Mouse (Mus musculus) c-Kit-positive CD71-positive TER-119-positive erythroid progenitor cells, embryonic 14.5 days (primary cell): ENCODE data around the gene Bex6.
A peak's percentile ranks its signal among the peaks of the same experiment; 100 is the strongest.
"Not testable (repeated sequence)": the region's sequence is repeated elsewhere in the genome, so short reads cannot be mapped to it uniquely, and the experiment has no call there.

Source experiments
- DNase-seq: peaks from one replicate; pipeline ENCODE4 v3.0.0-alpha.2; 2013; ENCODE audit warnings: low spot score

The Bex6 gene

DNA sequence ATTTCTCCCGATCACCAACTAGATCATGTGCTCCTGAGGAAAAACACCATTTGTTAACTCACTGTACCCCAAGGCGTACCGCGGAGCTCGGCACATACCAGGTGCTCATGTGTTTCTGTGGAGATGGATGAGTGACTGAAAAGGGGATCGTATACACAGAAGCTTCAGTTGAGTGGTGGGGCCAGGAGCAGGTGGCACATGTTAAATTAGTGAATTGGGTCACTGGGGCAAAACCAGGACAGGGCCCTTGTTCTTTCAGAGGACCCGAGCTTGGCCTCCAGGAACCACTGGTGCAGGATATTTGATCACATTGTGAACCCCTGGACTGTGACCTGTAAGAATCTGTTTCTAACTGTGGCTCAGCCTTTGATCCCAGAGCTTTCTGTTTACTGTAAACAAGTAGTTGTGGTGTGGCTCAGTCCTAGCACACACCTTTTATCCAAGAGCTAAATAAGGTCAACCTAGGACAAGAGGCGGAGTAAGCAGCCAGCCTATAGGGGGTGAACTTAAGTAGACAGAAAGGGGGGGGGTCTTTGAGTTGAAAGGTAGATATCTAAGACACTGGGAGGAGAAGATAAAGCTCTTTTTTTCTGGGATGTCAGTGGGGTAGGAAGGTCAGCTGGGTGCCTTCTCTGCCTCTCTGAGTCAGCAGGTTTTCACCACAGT is 5.2 kb upstream of the Bex6 start:
- no peak for DNase-seq

DNA sequence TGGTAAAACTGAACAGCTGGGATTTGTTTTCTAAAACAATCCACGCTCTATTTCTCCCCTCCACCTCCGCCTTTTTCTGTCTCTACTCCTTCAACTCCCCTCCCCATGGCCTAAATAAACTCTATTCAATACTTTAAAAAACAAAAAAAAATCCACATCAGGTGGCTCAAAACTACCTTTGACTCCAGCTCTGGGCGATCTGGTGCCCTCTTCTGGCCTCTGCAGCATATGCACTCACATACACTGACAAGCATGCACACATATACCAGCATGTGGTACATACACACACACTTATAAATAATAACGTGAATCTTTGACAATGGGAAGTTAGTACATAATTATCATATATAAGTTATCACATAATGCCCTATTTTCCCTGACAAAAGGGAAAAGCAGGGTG is 4.6 kb upstream of the Bex6 start:
- no peak for DNase-seq

DNA sequence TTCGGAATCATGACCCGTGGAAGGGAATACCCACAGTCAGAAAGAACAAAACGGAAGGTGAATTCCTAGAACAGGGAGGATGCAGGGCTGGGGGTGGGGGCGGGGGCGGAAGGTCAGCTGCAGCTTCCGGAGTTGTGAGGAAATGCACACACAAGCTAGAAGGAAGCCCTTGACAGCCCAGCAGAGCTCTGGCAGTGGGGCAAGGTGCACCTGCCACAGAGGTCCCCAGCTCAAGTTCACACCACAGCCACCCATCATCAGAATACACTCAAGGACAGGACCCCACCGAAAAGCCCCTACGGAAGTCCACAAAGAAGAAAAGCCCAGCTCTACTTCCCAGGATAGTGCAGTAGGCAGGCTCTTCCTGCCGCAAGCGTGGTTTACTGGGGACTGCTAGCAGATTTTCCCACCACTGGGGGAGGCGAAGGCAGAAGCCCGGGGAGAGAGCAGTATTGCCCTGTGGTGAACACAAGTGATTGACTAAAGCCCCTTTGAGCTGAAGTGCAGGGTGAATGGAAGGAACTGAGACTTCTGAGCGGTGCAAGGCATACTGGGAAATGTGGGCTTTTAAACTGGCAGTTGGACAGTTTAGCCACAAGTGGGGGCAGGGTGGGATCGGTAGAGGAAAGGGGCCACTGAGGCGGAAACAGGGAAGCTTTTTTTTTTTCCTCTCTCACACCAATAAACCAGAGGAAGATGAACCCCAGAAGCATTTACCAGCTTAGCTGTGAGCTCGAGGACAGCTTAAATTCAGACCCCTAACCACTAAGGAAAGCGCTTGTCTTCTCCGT is 2.5 kb upstream of the Bex6 start:
- no peak for DNase-seq

DNA sequence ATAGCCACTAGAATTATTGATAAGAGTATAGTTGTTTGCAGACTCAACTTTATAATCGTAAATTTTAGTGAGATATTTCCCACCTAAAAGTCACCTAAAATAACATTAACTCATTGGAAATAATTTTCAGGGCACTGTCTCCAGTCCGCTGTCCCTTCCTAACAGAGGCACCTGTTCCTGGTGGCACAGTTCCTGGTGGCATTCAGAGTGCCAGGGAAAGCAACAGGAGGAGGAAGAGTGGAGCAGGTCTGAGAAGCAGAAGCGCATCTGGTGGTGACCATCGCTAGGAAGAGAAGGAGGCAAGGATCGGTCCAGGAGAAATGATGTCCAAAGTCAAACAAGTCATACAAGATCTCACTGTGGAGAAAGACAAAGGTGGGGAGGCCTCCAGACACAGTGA is 6.4 kb downstream of the Bex6 start:
- DNase-seq = no peak

DNA sequence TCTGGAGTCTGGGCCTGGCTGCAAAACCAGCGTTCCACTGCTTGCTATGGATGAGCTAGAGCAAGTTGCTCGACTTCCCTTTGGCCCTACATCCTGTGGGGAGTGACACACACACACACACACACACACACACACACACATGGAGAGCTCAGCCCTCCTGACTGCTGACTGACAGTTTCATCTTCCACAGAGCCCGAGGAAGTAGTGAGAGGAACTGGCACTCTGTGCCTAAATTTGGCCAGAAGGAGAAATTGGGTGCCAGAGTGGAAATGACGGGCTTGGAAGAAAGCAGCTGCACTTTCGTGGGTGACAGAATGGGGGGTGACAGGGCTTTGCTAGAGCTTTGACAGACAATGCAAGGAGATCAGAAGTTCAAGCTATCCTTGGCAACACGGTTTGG is 9.5 kb downstream of the Bex6 start:
- DNase-seq = no peak

DNA sequence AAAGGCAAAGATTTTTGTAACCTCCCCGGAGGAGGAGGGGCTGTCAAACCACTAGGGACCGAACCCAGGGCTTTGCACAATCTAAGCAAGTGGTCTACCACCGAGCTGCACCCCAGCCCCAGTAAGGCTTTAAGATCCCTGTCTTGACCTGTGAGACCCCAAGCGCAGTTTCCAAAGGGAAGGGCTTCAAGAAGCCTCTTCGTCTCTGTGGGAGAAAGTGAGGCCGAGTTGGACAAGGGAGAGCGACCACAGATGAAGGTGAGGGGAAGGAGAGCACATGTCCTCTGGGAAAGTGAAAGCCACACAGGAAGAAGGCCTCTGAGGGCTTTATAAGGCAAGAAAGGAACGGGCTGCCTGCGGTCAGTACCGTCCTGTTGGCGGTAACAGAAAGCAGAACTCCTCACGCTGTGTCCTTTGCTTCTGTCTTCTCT is 10.4 kb downstream of the Bex6 start:
- DNase-seq = no peak

DNA sequence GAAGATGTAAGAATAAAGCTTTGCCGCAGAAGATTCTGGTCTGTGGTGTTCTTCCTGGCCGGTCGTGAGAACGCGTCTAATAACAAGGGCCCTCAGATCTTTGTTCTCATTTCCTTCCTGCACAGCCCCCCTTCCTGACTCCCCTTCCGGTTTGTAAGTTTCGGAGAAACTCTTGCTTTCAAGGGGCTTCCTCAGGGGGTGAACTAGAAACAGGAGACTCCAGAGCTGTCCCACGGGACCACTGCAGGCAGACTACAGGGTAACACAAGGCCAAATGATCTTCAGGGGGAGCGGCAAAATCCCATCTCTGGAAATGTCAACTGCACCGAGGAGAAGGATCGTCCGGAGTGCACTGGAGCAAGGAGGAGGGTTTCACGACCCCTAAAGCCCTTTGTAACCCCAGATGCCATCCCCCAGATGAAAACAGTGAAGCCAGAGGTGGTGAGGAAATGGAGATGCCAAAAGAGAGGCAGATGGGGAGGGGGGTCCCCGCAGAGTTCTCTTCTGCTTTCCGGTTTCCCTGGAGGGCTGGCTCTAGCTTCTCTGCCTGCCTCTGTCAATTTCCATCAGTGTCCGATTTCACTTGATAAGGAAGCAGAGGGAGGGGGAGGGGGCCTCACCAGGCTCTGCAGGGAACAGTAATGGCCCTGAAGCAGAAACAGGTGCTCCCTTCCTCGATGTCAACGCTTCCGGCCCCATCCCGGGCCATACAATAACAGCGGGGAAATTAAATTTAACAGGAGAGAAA is 20.8 kb downstream of the Bex6 start:
- DNase-seq = no peak

DNA sequence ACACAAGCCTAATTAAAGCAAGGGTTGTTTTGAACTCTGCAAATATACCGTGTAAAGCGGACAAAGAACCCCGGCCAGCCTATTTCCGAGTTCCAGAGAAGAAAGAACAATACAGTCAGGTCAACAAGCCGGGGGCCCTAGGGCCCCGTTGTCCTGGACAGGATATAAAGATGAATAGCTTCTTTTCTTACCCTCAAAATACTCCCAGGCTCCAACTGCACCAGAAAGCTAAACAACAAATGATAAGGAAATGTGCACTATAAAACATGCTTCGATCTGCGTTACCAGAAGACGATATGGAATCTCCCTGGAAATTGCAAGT is 21.3 kb downstream of the Bex6 start:
- no peak for DNase-seq

DNA sequence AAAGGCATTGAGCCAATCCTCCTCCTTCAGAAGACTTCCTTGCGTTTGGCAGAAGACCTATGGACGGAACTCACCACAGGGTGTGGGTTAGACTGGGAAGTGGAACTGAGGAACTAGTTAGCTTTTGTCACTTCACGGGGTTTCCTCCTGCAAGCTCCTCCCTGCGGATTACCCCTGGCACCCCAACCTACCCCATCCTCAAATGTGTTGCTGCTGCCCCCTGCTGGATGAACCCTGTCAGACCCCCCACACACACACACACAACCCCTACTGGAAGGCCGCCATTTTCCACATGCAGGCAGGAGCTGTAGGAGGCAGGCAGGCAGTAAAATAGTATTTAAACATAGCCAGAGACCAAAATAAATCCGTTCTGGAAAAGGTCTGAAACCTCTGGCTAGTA is 23.1 kb downstream of the Bex6 start:
- peak; percentile 63 for DNase-seq

DNA sequence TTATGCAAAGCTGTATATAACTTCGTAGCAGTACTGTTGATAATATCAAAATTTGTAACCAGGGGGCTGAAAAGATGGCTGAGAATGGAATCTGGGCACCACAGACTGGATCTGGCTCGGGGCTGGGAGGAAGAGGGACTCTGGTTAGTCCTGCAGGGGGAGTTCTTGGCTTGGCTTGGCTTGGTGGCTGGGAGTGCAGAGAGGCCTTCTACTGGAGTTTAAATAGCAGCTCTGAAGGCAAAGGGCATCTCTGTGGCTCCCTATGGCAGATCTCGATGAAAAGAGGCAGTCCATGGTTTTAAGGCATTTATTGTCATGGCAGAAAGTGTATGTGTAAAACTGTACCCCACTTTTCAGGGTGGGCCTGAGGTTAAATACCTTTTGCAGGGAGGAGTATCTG is 25.3 kb downstream of the Bex6 start:
- DNase-seq = no peak

DNA sequence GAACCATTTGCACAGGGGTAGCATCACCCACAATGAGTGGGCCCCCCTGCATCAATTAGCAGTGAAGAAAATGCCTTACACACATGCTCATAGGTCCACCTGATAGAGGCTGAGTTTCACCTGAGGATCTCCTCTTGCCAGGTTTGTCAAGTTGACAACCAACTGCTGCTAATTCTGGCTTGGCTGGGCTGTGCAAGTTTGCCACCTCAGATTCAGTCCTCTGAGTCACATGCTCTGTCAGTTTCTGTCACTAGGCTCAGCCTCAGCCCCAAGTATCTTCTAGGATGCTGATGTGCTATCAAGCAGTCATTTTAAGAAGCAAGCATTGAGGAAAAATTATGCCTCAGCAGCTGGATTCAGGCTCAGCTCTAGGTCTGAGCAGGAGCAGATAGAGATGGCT is 34.5 kb downstream of the Bex6 start:
- no peak for DNase-seq

DNA sequence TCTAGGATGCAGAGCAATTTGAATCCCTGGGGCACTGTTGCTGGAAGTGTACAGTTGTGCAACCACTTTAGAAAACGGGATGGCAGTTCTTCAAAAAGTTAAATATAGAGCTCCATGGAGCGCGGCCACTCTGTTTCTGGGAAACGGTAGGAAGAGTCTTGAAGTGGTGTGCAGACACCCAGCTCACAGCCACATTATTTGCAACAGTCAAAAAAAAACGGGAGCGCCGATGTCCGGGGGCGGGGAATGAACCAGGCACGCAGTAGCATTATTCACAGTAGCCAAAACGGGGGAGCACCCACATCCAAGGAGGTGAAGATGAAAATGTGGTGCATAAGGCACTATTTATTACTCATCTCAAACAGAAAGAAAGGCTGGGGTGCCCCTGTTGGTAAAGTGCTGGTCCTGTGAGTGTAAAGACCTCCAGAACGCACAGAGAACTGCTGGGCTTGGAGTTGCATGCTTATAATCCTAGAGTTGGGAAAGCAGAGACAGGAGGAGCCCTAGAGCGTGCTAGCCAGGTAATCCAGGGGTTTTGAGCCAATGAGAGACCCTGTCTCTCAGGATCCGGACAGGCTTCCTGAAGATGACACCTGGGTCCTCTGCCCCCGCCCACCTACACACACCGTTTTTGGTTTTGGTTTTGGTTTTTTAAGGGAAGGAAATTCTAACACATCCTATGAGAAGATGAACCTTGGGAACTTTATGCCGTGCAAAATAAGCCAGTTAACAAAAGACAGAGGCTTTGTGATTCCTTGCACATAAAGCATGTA is 35.4 kb downstream of the Bex6 start:
- DNase-seq = no peak

DNA sequence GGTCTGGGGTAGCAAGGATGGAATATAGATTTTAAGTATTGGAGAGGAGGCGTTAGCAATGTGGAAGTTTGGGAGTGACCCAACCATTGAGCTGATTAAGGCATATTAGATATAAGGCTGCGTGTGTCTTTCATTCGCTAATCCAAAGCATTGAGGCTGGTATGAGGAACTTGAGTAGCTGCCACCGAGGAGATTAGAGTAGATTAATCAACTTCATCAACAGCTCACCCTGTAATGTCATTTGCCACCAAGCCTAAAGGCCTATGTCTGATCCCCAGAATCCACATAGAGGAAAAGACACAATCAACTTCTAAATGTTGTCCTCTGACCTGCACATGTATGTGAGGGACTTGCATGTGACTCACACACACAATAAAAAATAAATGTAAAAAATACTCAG is 42.2 kb downstream of the Bex6 start:
- DNase-seq = no peak

DNA sequence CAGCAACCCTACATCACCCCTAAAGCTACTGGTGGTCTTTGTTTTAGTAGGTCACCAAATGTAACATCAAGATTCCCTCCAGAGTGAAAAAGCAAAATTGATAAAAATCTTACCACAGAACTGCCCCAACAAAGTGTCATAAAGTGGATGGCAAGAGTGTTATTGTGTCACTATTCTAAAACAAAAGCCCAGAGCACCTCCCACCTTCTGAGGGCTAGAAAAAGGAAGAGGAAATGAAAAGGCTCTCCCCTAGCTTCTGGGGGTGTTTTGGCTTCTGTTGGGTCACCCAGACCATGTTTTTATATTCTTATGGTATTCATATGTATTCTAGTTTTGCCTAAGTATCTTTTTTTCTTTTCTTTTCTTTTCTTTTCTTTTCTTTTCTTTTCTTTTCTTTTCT is 42.8 kb downstream of the Bex6 start:
- no peak for DNase-seq

DNA sequence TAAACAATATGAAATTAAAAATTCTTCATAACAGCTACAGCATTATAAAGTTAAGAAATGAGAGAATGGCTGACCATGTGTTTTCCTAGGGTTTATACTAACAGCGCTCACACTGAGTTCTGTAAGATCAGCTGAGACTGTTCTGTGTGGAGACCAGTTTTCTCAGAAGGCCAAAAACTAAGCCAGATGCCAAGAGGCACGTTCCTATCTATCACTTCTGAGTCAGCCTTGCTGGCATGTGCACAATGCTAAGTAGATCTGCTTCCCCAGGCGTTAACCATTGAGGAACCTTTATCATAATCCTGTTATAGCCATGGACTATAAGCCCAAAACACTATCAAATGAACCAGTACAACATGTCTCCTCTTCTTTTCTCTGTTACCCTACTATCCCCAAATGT is 52.4 kb downstream of the Bex6 start:
- not testable (repeated sequence) for DNase-seq
